38 mouse cellular contexts compared by ENCODE assay signal in the genomic region with DNA sequence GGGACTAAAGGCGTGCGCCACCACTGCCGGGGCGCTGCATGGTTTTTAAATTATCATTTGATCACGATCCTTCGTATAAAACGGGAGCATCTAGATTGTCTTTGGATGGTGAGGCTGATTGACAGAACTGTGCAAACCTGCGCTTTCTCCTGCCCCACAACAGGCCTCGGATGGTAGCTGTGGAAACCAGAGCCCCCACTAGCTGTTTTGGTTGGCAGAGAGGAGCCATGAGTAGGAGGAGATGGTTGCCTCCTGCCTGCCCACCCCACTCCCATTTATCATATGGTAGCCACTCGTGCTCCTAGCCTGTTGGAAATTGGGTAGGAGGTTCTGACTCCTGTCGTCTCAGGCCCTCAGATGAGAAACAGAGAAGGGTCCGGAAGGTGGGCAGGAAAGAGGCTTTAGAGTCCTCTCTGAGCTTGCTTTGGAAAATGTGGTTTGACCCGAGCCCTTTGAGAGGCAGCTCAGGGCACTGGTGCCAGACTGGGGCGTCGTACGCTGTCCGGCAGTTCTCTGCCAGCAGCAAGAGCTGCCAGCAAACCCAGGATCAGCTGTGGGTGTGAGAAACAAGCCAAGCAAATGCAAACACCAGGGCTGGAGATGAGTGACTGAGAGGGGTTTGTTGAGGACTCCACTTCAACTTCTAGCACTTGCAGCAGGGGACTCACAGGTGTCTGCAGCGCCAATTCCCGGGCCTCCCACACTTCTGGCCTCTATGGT. TPM values are rescaled to one million over a fixed set of nuclear protein-coding genes. Genes with fewer than 3 reads are reported as not detected.
DNase-seq lines count a peak whose midpoint lies in the region; ATAC-seq and TF ChIP-seq lines count a peak whose summit lies in the region.
"Had no signal": no experiment of that assay in that cellular context is flagged by ENCODE, and none has a peak within 500 bp of the region (broad histone marks: within the 10 kb centered on the region; RNA-seq: fewer than 3 reads in every experiment).

No protein-coding gene starts in this region.

- WGBS in midbrain, embryonic 11.5 days = 85% methylated on average over 19 of the region's 19 CpGs
- 89% methylated on average over 19 of the region's 19 CpGs for WGBS in midbrain, postnatal 0 days
- 76% methylated on average over 19 of the region's 19 CpGs for WGBS in intestine, embryonic 15.5 days

- DNase-seq in heart, adult 18-20 months = peak; percentile 38 to 61
- DNase-seq in heart, postnatal 36 days = no peak
- DNase-seq in layer of hippocampus, adult 9-11 months = peak; percentile 76
- no peak for DNase-seq in layer of hippocampus, adult 9-10 months (ENCODE audit: low spot score)
- DNase-seq in midbrain, embryonic 11.5 days (ENCODE audit: low spot score, missing footprints) = peak; percentile 59
- DNase-seq in midbrain, postnatal 0 days (ENCODE audit: low spot score) = no peak
- DNase-seq: adrenal gland, adult 8-10 months; B cell, adult 2 months; cerebellum, adult 11 months; cerebellum, adult 9-10 months; cerebellum, postnatal 36 days; kidney, adult 18-20 months; kidney, postnatal 25 days; lung, postnatal 14 days; right cerebral cortex, postnatal 4 days; thymus, adult 2 months had no signal

- H3K27ac ChIP-seq in midbrain, embryonic 11.5 days (ENCODE audit: low read depth, low read length) = no peak overlapping the region
- no peak overlapping the region for H3K27ac ChIP-seq in midbrain, postnatal 0 days (ENCODE audit: low read depth, low read length)
- no peak overlapping the region for H3K27ac ChIP-seq in intestine, embryonic 15.5 days
- H3K27ac ChIP-seq: hindbrain, embryonic 15.5 days; kidney, embryonic 15.5 days; limb, embryonic 15.5 days; liver, embryonic 15.5 days; neural tube, embryonic 12.5 days had no signal

- no peak overlapping the region for H3K4me3 ChIP-seq in midbrain, embryonic 11.5 days (ENCODE audit: low read depth, low read length)
- H3K4me3 ChIP-seq in midbrain, postnatal 0 days (ENCODE audit: low read depth, low read length) = no peak overlapping the region
- no peak overlapping the region for H3K4me3 ChIP-seq in intestine, embryonic 15.5 days (replicated peaks)
- H3K4me3 ChIP-seq: heart, embryonic 12.5 days; hindbrain, embryonic 15.5 days; liver, embryonic 15.5 days; myocyte; neural tube, embryonic 12.5 days had no signal

- no peaks in the 10 kb centered on the region for H3K27me3 ChIP-seq in midbrain, embryonic 11.5 days (ENCODE audit: control insufficient read depth, insufficient read depth, low read length)
- H3K27me3 ChIP-seq in midbrain, postnatal 0 days (ENCODE audit: insufficient read depth, low read length) = no peaks in the 10 kb centered on the region; the same call in 1 of the 2 replicates
- H3K27me3 ChIP-seq in intestine, embryonic 15.5 days (replicated peaks) = no peaks in the 10 kb centered on the region
- H3K27me3 ChIP-seq: hindbrain, embryonic 15.5 days; liver, embryonic 15.5 days; neural tube, embryonic 12.5 days had no signal

- intact Hi-C loops in heart, postnatal 36 days (cut with DNase I) = loop anchor here (5.0 kb wide), 1 partner anchor 181 kb away; a partner anchor contains a TSS

- peaks cover 12% of the 10 kb centered on the region for H3K4me1 ChIP-seq in midbrain, embryonic 11.5 days (ENCODE audit: control insufficient read depth, insufficient read depth, low read length)
- H3K4me1 ChIP-seq in midbrain, postnatal 0 days (ENCODE audit: insufficient read depth, low read length) = no peaks in the 10 kb centered on the region
- peaks cover 11% of the 10 kb centered on the region for H3K4me1 ChIP-seq in intestine, embryonic 15.5 days (replicated peaks)

- no peaks in the 10 kb centered on the region for H3K36me3 ChIP-seq in midbrain, embryonic 11.5 days (ENCODE audit: control insufficient read depth, insufficient read depth, low read length)
- H3K36me3 ChIP-seq in midbrain, postnatal 0 days (ENCODE audit: insufficient read depth, low read length) = no peaks in the 10 kb centered on the region
- no peaks in the 10 kb centered on the region for H3K36me3 ChIP-seq in intestine, embryonic 15.5 days
- H3K36me3 ChIP-seq: heart, embryonic 12.5 days; hindbrain, embryonic 10.5 days; hindbrain, embryonic 15.5 days; kidney, embryonic 15.5 days; limb, embryonic 10.5 days; limb, embryonic 15.5 days; liver, embryonic 15.5 days; midbrain, embryonic 10.5 days; neural tube, embryonic 12.5 days had no signal

- H3K9ac ChIP-seq in midbrain, embryonic 11.5 days (ENCODE audit: low read length) = no peak overlapping the region
- H3K9ac ChIP-seq in midbrain, postnatal 0 days (replicated peaks; ENCODE audit: low read length, poor library complexity, severe bottlenecking) = no peak overlapping the region
- H3K9ac ChIP-seq in intestine, embryonic 15.5 days = no peak overlapping the region
- H3K9ac ChIP-seq: hindbrain, embryonic 15.5 days; limb, embryonic 15.5 days; liver, embryonic 15.5 days had no signal

- no peak for ATAC-seq in midbrain, embryonic 11.5 days (ENCODE audit: low FRiP score)
- no peak for ATAC-seq in midbrain, postnatal 0 days (ENCODE audit: low FRiP score)
- ATAC-seq in intestine, embryonic 15.5 days = no peak
- ATAC-seq: activated CD4-positive, CD25-positive, alpha-beta regulatory T cell, adult 4 months; inflammation-experienced regulatory T-cells, adult 6 months had no signal

- no peak overlapping the region for H3K4me2 ChIP-seq in midbrain, embryonic 11.5 days
- H3K4me2 ChIP-seq in midbrain, postnatal 0 days (ENCODE audit: low read depth, low read length, poor library complexity, severe bottlenecking) = no peak overlapping the region
- H3K4me2 ChIP-seq in intestine, embryonic 15.5 days (replicated peaks) = no peak overlapping the region

- TF ChIP-seq CTCF in midbrain, postnatal 0 days (IDR thresholded peaks at IDR 0.05) = no peak

- no peaks in the 10 kb centered on the region for H3K9me3 ChIP-seq in midbrain, embryonic 11.5 days (ENCODE audit: control insufficient read depth, low read length)
- no peaks in the 10 kb centered on the region for H3K9me3 ChIP-seq in midbrain, postnatal 0 days (ENCODE audit: low read length)
- H3K9me3 ChIP-seq in intestine, embryonic 15.5 days = no peaks in the 10 kb centered on the region
- H3K9me3 ChIP-seq: heart, embryonic 12.5 days; hindbrain, embryonic 10.5 days; hindbrain, embryonic 15.5 days; kidney, embryonic 15.5 days; limb, embryonic 10.5 days; limb, embryonic 15.5 days; liver, embryonic 15.5 days; midbrain, embryonic 10.5 days; neural tube, embryonic 12.5 days had no signal

RNA-seq across cellular contexts. Expression of a gene that starts 3.4 kb away (rescaled TPM):
- total RNA-seq in heart, adult 18-20 months (2021) = 10 to 100 TPM; 23.7 to 30.6 TPM
- 10 to 100 TPM; 26.2 to 28.5 TPM for total RNA-seq in heart, postnatal 36 days (2021)
- 29.2 and 32.3 TPM in 2 replicates for polyA plus RNA-seq in midbrain, embryonic 11.5 days (2014; fragmentation: Nextera tagmentation; extraction: Ambion mirVana)
- 133 and 152 TPM in 2 replicates for total RNA-seq in midbrain, postnatal 0 days (2014; rRNA removed)
- polyA plus RNA-seq in midbrain, postnatal 0 days (2015; fragmentation: Nextera tagmentation; extraction: Ambion mirVana) = 42.4 and 45.5 TPM in 2 replicates
- 29.0 and 31.4 TPM in 2 replicates for polyA plus RNA-seq in intestine, embryonic 15.5 days (2015; fragmentation: Nextera tagmentation; extraction: Ambion mirVana)

RNA-seq across cellular contexts. Expression of a gene that starts 26.7 kb away (rescaled TPM):
- total RNA-seq in heart, adult 18-20 months (2021) = not detected
- total RNA-seq in heart, postnatal 36 days (2021) = not detected
- not detected in 2 replicates for polyA plus RNA-seq in midbrain, embryonic 11.5 days (2014; fragmentation: Nextera tagmentation; extraction: Ambion mirVana)
- total RNA-seq in midbrain, postnatal 0 days (2014; rRNA removed) = not detected in 2 replicates
- polyA plus RNA-seq in midbrain, postnatal 0 days (2015; fragmentation: Nextera tagmentation; extraction: Ambion mirVana) = not detected in 2 replicates
- polyA plus RNA-seq in intestine, embryonic 15.5 days (2015; fragmentation: Nextera tagmentation; extraction: Ambion mirVana) = not detected in 2 replicates
- total RNA-seq: left cerebral cortex, postnatal 10 days; megakaryocyte progenitor cell, adult 5-6 weeks had no signal
- polyA plus RNA-seq: activated CD4-positive, CD25-positive, alpha-beta regulatory T cell, adult 4 months; embryonic facial prominence, embryonic 11.5 days; forebrain, embryonic 14.5 days; heart, embryonic 12.5 days; heart, postnatal 0 days; hindbrain, embryonic 10.5 days; hindbrain, embryonic 15.5 days; inflammation-experienced regulatory T-cells, adult 6 months; kidney, embryonic 15.5 days; limb, embryonic 10.5 days; limb, embryonic 15.5 days; midbrain, embryonic 10.5 days; midbrain, embryonic 16.5 days; myocyte; neural tube, embryonic 12.5 days; spleen, adult 2 months had no signal

RNA-seq across cellular contexts. Expression of a gene that starts 30.9 kb away (rescaled TPM):
- under 1 TPM; 0.15 to 0.39 TPM for total RNA-seq in heart, adult 18-20 months (2021)
- total RNA-seq in heart, postnatal 36 days (2021) = not detected
- not detected in 2 replicates for polyA plus RNA-seq in midbrain, embryonic 11.5 days (2014; fragmentation: Nextera tagmentation; extraction: Ambion mirVana)
- 0.28 TPM in 1 of 2 replicates, not detected in the other for total RNA-seq in midbrain, postnatal 0 days (2014; rRNA removed)
- 0.09 TPM in 2 replicates for polyA plus RNA-seq in midbrain, postnatal 0 days (2015; fragmentation: Nextera tagmentation; extraction: Ambion mirVana)
- polyA plus RNA-seq in intestine, embryonic 15.5 days (2015; fragmentation: Nextera tagmentation; extraction: Ambion mirVana) = not detected in 2 replicates
- total RNA-seq: megakaryocyte progenitor cell, adult 5-6 weeks had no signal
- polyA plus RNA-seq: activated CD4-positive, CD25-positive, alpha-beta regulatory T cell, adult 4 months; embryonic facial prominence, embryonic 11.5 days; forebrain, embryonic 14.5 days; heart, embryonic 12.5 days; hindbrain, embryonic 10.5 days; myocyte; neural tube, embryonic 12.5 days had no signal

RNA-seq across cellular contexts. Expression of a gene that starts 36.2 kb away (rescaled TPM):
- under 1 TPM; 0.15 to 0.23 TPM for total RNA-seq in heart, adult 18-20 months (2021)
- total RNA-seq in heart, postnatal 36 days (2021) = not detected
- 0.08 TPM in 1 of 2 replicates, not detected in the other for polyA plus RNA-seq in midbrain, embryonic 11.5 days (2014; fragmentation: Nextera tagmentation; extraction: Ambion mirVana)
- total RNA-seq in midbrain, postnatal 0 days (2014; rRNA removed) = not detected in 2 replicates
- polyA plus RNA-seq in midbrain, postnatal 0 days (2015; fragmentation: Nextera tagmentation; extraction: Ambion mirVana) = 0.10 TPM in 1 of 2 replicates, not detected in the other
- not detected in 2 replicates for polyA plus RNA-seq in intestine, embryonic 15.5 days (2015; fragmentation: Nextera tagmentation; extraction: Ambion mirVana)
- total RNA-seq: adrenal gland, adult 8-10 months; adrenal gland, postnatal 4 days; left cerebral cortex, postnatal 10 days; megakaryocyte progenitor cell, adult 5-6 weeks had no signal
- polyA plus RNA-seq: activated CD4-positive, CD25-positive, alpha-beta regulatory T cell, adult 4 months; embryonic facial prominence, embryonic 11.5 days; forebrain, embryonic 14.5 days; gonadal fat pad, adult 2 months; heart, embryonic 12.5 days; heart, postnatal 0 days; hindbrain, embryonic 10.5 days; hindbrain, embryonic 15.5 days; kidney, embryonic 15.5 days; limb, embryonic 10.5 days; limb, embryonic 15.5 days; liver, embryonic 15.5 days; midbrain, embryonic 16.5 days; neural tube, embryonic 12.5 days had no signal

RNA-seq across cellular contexts. Expression of a gene that starts 50.7 kb away (rescaled TPM):
- not detected for total RNA-seq in heart, adult 18-20 months (2021)
- total RNA-seq in heart, postnatal 36 days (2021) = not detected
- polyA plus RNA-seq in midbrain, embryonic 11.5 days (2014; fragmentation: Nextera tagmentation; extraction: Ambion mirVana) = 3.0 and 3.1 TPM in 2 replicates
- 0.09 TPM in 1 of 2 replicates, not detected in the other for total RNA-seq in midbrain, postnatal 0 days (2014; rRNA removed)
- polyA plus RNA-seq in midbrain, postnatal 0 days (2015; fragmentation: Nextera tagmentation; extraction: Ambion mirVana) = 1.9 and 2.2 TPM in 2 replicates
- polyA plus RNA-seq in intestine, embryonic 15.5 days (2015; fragmentation: Nextera tagmentation; extraction: Ambion mirVana) = not detected in 2 replicates
- total RNA-seq: adrenal gland, adult 8-10 months; adrenal gland, postnatal 4 days; megakaryocyte progenitor cell, adult 5-6 weeks had no signal
- polyA plus RNA-seq: activated CD4-positive, CD25-positive, alpha-beta regulatory T cell, adult 4 months; gonadal fat pad, adult 2 months; heart, embryonic 12.5 days; inflammation-experienced regulatory T-cells, adult 6 months; kidney, embryonic 15.5 days; limb, embryonic 10.5 days; limb, embryonic 15.5 days; liver, embryonic 15.5 days; neural tube, embryonic 12.5 days; spleen, adult 2 months had no signal

Comparison
In these comparisons a context has a peak if more than half of its experiments do, and no peak if none do; other contexts are left out.
1. DNase-seq: peak in heart, adult 18-20 months (2 of 2), layer of hippocampus, adult 9-11 months (single experiment) and midbrain, embryonic 11.5 days (single experiment); none in heart, postnatal 36 days (0 of 2), layer of hippocampus, adult 9-10 months (single experiment) and midbrain, postnatal 0 days (single experiment).